14 mouse cellular contexts compared by ENCODE assay signal in the genomic region with DNA sequence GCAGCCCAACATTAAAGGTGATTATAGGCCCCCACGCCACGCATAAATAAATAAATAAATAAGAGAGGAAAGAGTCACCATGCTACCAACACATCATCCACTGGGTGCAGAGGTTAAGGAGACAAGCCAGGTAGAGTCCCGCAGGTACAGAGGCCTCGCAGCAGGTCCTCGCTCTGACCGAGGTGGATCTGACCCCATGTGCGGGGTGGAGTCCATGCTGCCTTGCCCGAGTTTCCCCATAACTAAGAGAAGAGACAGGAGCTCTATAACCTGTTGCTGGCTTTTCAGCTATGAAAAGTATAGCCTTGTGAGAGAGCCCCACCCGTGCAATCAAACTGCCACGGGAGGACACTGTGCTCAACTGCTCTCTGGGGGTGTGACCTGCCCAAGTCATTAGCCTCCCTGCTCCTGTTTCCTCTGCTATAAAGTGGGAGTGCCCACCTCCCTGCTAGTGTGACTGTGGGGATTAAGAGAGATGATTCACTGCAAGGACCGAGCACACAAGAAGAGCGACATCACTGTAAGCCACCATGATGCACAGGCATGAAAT. TPM values are rescaled to one million over a fixed set of nuclear protein-coding genes. Genes with fewer than 3 reads are reported as not detected.
DNase-seq lines count a peak whose midpoint lies in the region; ATAC-seq and TF ChIP-seq lines count a peak whose summit lies in the region.
"Had no signal": no experiment of that assay in that cellular context is flagged by ENCODE, and none has a peak within 500 bp of the region (broad histone marks: within the 10 kb centered on the region; RNA-seq: fewer than 3 reads in every experiment).

No protein-coding gene starts in this region.

- peaks cover 7% of the 10 kb centered on the region for H3K4me1 ChIP-seq in heart, adult 2 months (ENCODE audit: control insufficient read depth, insufficient read depth, low read length)
- H3K4me1 ChIP-seq in spleen, adult 2 months (ENCODE audit: control insufficient read depth, insufficient read depth, insufficient read length), result peaks cover 34% of the 10 kb centered on the region
- H3K4me1 ChIP-seq in intestine, embryonic 15.5 days (replicated peaks), result peaks cover 13% of the 10 kb centered on the region
- peaks cover 29% of the 10 kb centered on the region for H3K4me1 ChIP-seq in thymus, adult 2 months (replicated peaks; ENCODE audit: control insufficient read depth, insufficient read depth, low read length)

- 0 out of 2 replicates have a peak overlapping the region, but pooled peaks have one; percentile 29 for H3K9ac ChIP-seq in heart, adult 2 months (ENCODE audit: low read depth, low read length)
- H3K9ac ChIP-seq in intestine, embryonic 15.5 days, result no peak overlapping the region
- H3K9ac ChIP-seq: lung, embryonic 14.5 days had no signal

- no peak for TF ChIP-seq CTCF in heart, adult 2 months (IDR thresholded peaks at IDR 0.05)
- TF ChIP-seq CTCF in spleen, adult 2 months (IDR thresholded peaks at IDR 0.05; ENCODE audit: extremely low read depth, insufficient read depth, insufficient read length, insufficient replicate concordance), result no peak
- no peak for TF ChIP-seq CTCF in thymus, adult 2 months (IDR thresholded peaks at IDR 0.05; ENCODE audit: borderline replicate concordance, control insufficient read depth, extremely low read depth, insufficient read depth, low read length, poor library complexity)

- TF ChIP-seq EP300 in heart, adult 2 months (IDR thresholded peaks at IDR 0.05; ENCODE audit: insufficient read depth, low read depth, low read length), result no peak

- peaks cover 3% of the 10 kb centered on the region; the same call in 1 of the 2 replicates for H3K36me3 ChIP-seq in heart, adult 2 months (ENCODE audit: control insufficient read depth, insufficient read depth, low read length)
- H3K36me3 ChIP-seq in spleen, adult 2 months (ENCODE audit: control insufficient read depth, insufficient read depth, low read length), result no peaks in the 10 kb centered on the region
- no peaks in the 10 kb centered on the region for H3K36me3 ChIP-seq in intestine, embryonic 15.5 days
- H3K36me3 ChIP-seq in thymus, adult 2 months (ENCODE audit: control insufficient read depth, insufficient read depth, low read length), result no peaks in the 10 kb centered on the region; the same call in 1 of the 2 replicates
- H3K36me3 ChIP-seq: forebrain, embryonic 10.5 days had no signal

- H3K4me2 ChIP-seq in intestine, embryonic 15.5 days (replicated peaks), result peak overlapping the region; percentile 35
- H3K4me2 ChIP-seq: lung, embryonic 14.5 days had no signal

- 71% methylated on average over 12 of the region's 12 CpGs for WGBS in heart, adult 2 months
- 66% methylated on average over 12 of the region's 12 CpGs for WGBS in spleen, adult 2 months
- WGBS in intestine, embryonic 15.5 days, result 65% methylated on average over 12 of the region's 12 CpGs
- 80% methylated on average over 12 of the region's 12 CpGs for WGBS in thymus, adult 2 months

- H3K27ac ChIP-seq in heart, adult 2 months, result no peak overlapping the region
- peak overlapping the region; percentile 90 for H3K27ac ChIP-seq in spleen, adult 2 months (ENCODE audit: insufficient read depth, low read length)
- H3K27ac ChIP-seq in intestine, embryonic 15.5 days, result peak overlapping the region; percentile 42
- H3K27ac ChIP-seq in thymus, adult 2 months (ENCODE audit: control insufficient read depth, insufficient read depth, low read length), result no peak overlapping the region
- H3K27ac ChIP-seq: forebrain, embryonic 10.5 days had no signal

- intact Hi-C loops in heart, adult 2 months (cut with DNase I), result no loop called here
- intact Hi-C loops in heart, postnatal 14 days (cut with DNase I), result no loop called here

- H3K27me3 ChIP-seq in heart, adult 2 months (ENCODE audit: control insufficient read depth, insufficient read depth, low read length), result no peaks in the 10 kb centered on the region
- no peaks in the 10 kb centered on the region for H3K27me3 ChIP-seq in spleen, adult 2 months (ENCODE audit: control insufficient read depth, insufficient read depth, low read length)
- H3K27me3 ChIP-seq in intestine, embryonic 15.5 days (replicated peaks), result no peaks in the 10 kb centered on the region
- no peaks in the 10 kb centered on the region for H3K27me3 ChIP-seq in thymus, adult 2 months (ENCODE audit: control insufficient read depth, insufficient read depth, low read length)

- peaks cover 5% of the 10 kb centered on the region for H3K79me2 ChIP-seq in heart, adult 2 months (replicated peaks; ENCODE audit: control insufficient read depth, insufficient read depth, low read length)

- DNase-seq in heart, adult 2 months, result no peak
- DNase-seq in heart, postnatal 14 days, result no peak
- DNase-seq in spleen, adult 2 months (ENCODE audit: low read depth in 1 of 2, low spot score in 2 of 2), result no peak
- DNase-seq in spleen, postnatal 14 days (ENCODE audit: low spot score in 2 of 2), result no peak
- no peak for DNase-seq in kidney, adult 11 months
- DNase-seq in thymus, adult 2 months, result no peak
- DNase-seq: adrenal gland, adult 8-10 months; heart, postnatal 36 days; kidney, postnatal 25 days had no signal

- TF ChIP-seq POLR2A in heart, adult 2 months (IDR thresholded peaks at IDR 0.05; ENCODE audit: insufficient read depth, low read depth, low read length), result no peak
- TF ChIP-seq POLR2A in spleen, adult 2 months (IDR thresholded peaks at IDR 0.05; ENCODE audit: low read depth, low read length), result no peak
- no peak for TF ChIP-seq POLR2A in thymus, adult 2 months (IDR thresholded peaks at IDR 0.05; ENCODE audit: control insufficient read depth, extremely low read depth, insufficient read depth, low read length, poor library complexity)

- H3K9me3 ChIP-seq in intestine, embryonic 15.5 days, result no peaks in the 10 kb centered on the region
- H3K9me3 ChIP-seq: forebrain, embryonic 10.5 days; megakaryocyte, embryonic 14.5 days had no signal

- peak; percentile 71 for ATAC-seq in intestine, embryonic 15.5 days
- ATAC-seq: inflammation-experienced regulatory T-cells, adult 6 months had no signal

- H3K4me3 ChIP-seq in heart, adult 2 months, result no peak overlapping the region
- H3K4me3 ChIP-seq in spleen, adult 2 months (ENCODE audit: extremely low read depth, insufficient read depth, insufficient read length), result no peak overlapping the region
- no peak overlapping the region for H3K4me3 ChIP-seq in intestine, embryonic 15.5 days (replicated peaks)
- H3K4me3 ChIP-seq in thymus, adult 2 months (ENCODE audit: control insufficient read depth, insufficient read depth, low read length), result no peak overlapping the region
- H3K4me3 ChIP-seq: forebrain, embryonic 10.5 days; megakaryocyte, embryonic 14.5 days had no signal

RNA-seq across cellular contexts. Expression of gene Ankrd44, which starts 4.1 kb away (rescaled TPM):
- total RNA-seq in heart, adult 2 months (2021), result 10 to 100 TPM; 10.2 to 10.7 TPM
- 10.2 and 14.8 TPM in 2 replicates for polyA plus RNA-seq in heart, adult 2 months (2012; rRNA removed)
- 10 to 100 TPM; 15.9 to 16.9 TPM for total RNA-seq in heart, postnatal 14 days (2021)
- 43.1 and 46.2 TPM in 2 replicates for polyA plus RNA-seq in spleen, adult 2 months (2012; rRNA removed)
- 7.4 and 8.5 TPM in 2 replicates for polyA plus RNA-seq in intestine, embryonic 15.5 days (2015; fragmentation: Nextera tagmentation; extraction: Ambion mirVana)
- 92.6 and 92.9 TPM in 2 replicates for polyA plus RNA-seq in thymus, adult 2 months (2012; rRNA removed)

Comparison
In these comparisons a context has a peak if more than half of its experiments do, and no peak if none do; other contexts are left out.
1. H3K27ac ChIP-seq: peak in spleen, adult 2 months (single experiment) and intestine, embryonic 15.5 days (single experiment); none in heart, adult 2 months (single experiment) and thymus, adult 2 months (single experiment).